Mouse (Mus musculus): ENCODE results near the gene Rimklb.

- TF ChIP-seq ZNF384 (IDR thresholded peaks at IDR 0.05; ENCODE audit: low read depth, low read length), result no peak
- TF ChIP-seq NELFE (IDR thresholded peaks at IDR 0.05; ENCODE audit: low read depth, low read length), result no peak
- TF ChIP-seq POLR2A (IDR thresholded peaks at IDR 0.05; ENCODE audit: low read depth, low read length), result no peak
- peak; percentile 77 to 89 for TF ChIP-seq CTCF (conservative IDR thresholded peaks at IDR 0.05 in 1 of 2, IDR thresholded peaks at IDR 0.05 in 1 of 2; ENCODE audit: low read depth in 2 of 2, low read length in 2 of 2)
- no peak for TF ChIP-seq E2F4 (IDR thresholded peaks at IDR 0.05; ENCODE audit: insufficient replicate concordance, low read depth, low read length)
Observed at GRCm38 (mm10) chr6:122402240-122402639, 96.3 kb downstream of the Rimklb start.

Measured in CH12.LX (cell line).